Mouse (Mus musculus): ENCODE results near the gene Cacna2d3. TPM values are rescaled to one million over a fixed set of nuclear protein-coding genes. Genes with fewer than 3 reads are reported as not detected.

Gene Cacna2d3
- polyA plus RNA-seq, 1 experiment from 2014 or later, result 0.92 TPM

DNA sequence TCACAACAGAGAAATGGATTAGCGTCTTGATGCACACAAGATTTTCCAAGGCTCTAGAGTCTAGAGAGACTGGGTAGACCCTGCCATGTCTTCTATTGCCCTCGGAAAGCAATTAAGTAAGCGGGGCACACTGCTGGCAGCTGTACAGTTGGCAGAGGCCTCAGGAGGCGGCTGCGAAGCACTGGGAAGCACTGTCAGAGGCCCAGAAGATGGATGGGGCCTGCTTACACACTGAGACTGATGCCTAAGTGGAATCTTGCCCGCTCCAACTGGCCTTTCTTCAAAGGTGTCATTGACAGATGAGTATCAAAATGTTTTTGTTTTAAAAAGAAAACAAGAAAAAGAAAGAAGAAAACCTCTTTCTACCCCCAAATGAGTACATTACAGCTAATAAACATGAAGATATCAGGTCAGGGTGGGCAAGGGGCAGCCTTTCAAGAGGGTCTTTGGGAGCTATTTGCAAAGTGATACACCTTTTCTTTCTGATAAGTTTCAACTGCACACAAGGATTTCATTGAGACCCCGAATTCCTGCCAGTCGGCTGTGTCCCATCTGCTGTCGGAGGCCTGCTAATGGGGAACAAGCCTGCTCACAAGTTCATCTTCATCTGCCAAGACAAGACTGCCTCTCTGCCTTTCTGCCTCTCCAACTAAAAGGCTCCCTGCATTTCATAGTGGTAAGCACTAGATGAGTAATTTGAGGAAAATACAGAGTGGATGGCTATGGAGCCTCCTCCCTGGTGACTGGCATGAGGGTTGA, 680.9 kb downstream of the Cacna2d3 start:
- Histone ChIP-seq H3K4me2 (ENCODE audit: low read depth, low read length) (no peak overlapping the region), H3K27me3 (replicated peaks; ENCODE audit: control insufficient read depth, insufficient read depth, low read length) (no peaks in the 10 kb centered on the region)
- 70% methylated on average over 9 of the region's 9 CpGs for WGBS

DNA sequence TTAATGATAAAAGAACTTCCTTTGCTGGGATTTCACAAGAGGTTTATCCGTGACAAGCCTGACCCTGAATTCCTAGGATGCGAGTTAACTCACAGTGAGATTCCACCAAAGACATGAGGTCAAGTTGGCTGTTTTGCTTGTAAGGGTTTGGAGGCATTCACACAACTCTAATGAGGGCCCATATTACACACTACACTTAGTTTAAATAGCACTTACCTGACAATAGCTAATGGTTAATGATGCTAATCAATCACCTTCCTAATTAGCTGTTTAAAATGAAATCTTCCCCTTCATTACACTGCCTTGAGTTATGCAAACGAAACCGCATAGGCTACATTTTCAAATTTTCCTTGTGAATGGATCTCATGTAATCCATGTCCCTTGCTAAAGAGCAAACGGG, 683.4 kb downstream of the Cacna2d3 start:
- ATAC-seq, result no peak
- WGBS, result 76% methylated on average over 5 of the region's 5 CpGs
- no peak overlapping the region for H3K9ac ChIP-seq (ENCODE audit: low read depth, low read length)
- no peaks in the 10 kb centered on the region for H3K9me3 ChIP-seq (ENCODE audit: control insufficient read depth, low read length)
- H3K36me3 ChIP-seq (ENCODE audit: control insufficient read depth, insufficient read depth, low read length), result no peaks in the 10 kb centered on the region
- H3K4me1 ChIP-seq (ENCODE audit: control insufficient read depth, insufficient read depth, low read length), result no peaks in the 10 kb centered on the region
- H3K4me3 ChIP-seq (ENCODE audit: low read length), result no peak overlapping the region
- no peaks in the 10 kb centered on the region for H3K27me3 ChIP-seq (replicated peaks; ENCODE audit: control insufficient read depth, insufficient read depth, low read length)
- no peak overlapping the region for H3K27ac ChIP-seq (ENCODE audit: low read length)
- no peak overlapping the region for H3K4me2 ChIP-seq (ENCODE audit: low read depth, low read length)

More for the DNA sequence above, 680.9 kb downstream of the Cacna2d3 start:
- no peaks in the 10 kb centered on the region for H3K36me3 ChIP-seq (ENCODE audit: control insufficient read depth, insufficient read depth, low read length)
- H3K4me1 ChIP-seq (ENCODE audit: control insufficient read depth, insufficient read depth, low read length), result no peaks in the 10 kb centered on the region
- H3K27ac ChIP-seq (ENCODE audit: low read length), result no peak overlapping the region
- H3K4me3 ChIP-seq (ENCODE audit: low read length), result no peak overlapping the region
- no peak for ATAC-seq
- no peak overlapping the region for H3K9ac ChIP-seq (ENCODE audit: low read depth, low read length)
- H3K9me3 ChIP-seq (ENCODE audit: control insufficient read depth, low read length), result no peaks in the 10 kb centered on the region

DNA sequence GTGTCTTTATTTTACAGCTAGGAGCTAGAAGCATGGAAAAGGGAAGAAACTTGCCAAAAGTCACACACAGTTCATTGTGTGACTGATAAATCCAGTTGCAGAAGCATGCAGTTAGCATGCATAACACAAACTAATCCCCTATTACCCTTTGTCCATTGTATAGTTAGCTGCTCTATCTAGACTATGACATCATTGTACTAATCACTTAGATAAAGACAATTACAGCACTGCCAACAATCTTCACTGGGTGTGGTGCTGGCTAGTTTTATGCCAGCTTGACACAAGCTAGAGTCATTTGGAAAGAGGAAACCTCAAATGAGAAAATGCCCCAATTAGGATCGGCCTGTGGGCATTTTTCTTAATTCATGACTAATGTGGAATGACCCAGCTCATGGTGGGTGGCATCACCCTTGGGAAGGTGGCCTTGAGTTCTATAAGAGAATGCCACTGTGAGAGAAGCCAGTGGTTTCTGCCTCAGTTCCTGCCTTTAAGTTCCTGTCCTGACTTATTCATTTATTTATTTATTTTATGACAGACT, 689.7 kb downstream of the Cacna2d3 start:
- no peak overlapping the region for H3K9ac ChIP-seq (ENCODE audit: low read depth, low read length)
- H3K4me1 ChIP-seq (ENCODE audit: control insufficient read depth, insufficient read depth, low read length), result no peaks in the 10 kb centered on the region
- no peaks in the 10 kb centered on the region for H3K27me3 ChIP-seq (replicated peaks; ENCODE audit: control insufficient read depth, insufficient read depth, low read length)
- H3K4me2 ChIP-seq (ENCODE audit: low read depth, low read length), result no peak overlapping the region
- ATAC-seq, result peak; percentile 52
- H3K36me3 ChIP-seq (ENCODE audit: control insufficient read depth, insufficient read depth, low read length), result no peaks in the 10 kb centered on the region
- H3K27ac ChIP-seq (ENCODE audit: low read length), result no peak overlapping the region
- no peak overlapping the region for H3K4me3 ChIP-seq (ENCODE audit: low read length)
- no peaks in the 10 kb centered on the region for H3K9me3 ChIP-seq (ENCODE audit: control insufficient read depth, low read length)
- WGBS, result 77% methylated on average over 1 of the region's 1 CpGs

DNA sequence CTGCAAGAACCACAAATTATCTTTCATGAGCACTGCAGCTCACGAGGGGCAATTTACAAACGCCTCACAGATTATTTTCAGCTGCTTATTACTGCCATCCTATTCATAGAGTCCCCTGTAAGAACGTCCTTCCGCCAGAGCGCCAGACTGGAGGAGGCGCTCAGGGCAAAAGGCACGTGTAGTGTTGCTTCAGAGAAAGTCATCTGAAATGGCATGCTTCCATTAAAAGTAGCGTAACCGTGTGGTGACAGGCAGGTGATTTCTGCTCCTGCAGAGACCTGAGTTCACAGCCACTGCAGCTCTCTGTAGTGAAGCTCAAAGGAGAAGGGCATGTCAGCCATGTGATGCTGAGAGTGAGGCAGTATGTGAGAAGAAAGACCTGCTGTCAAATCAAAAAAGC, 691.1 kb downstream of the Cacna2d3 start:
- no peak for ATAC-seq
- no peak overlapping the region for H3K4me3 ChIP-seq (ENCODE audit: low read length)
- no peaks in the 10 kb centered on the region for H3K4me1 ChIP-seq (ENCODE audit: control insufficient read depth, insufficient read depth, low read length)
- H3K9me3 ChIP-seq (ENCODE audit: control insufficient read depth, low read length), result no peaks in the 10 kb centered on the region
- H3K9ac ChIP-seq (ENCODE audit: low read depth, low read length), result no peak overlapping the region
- H3K27me3 ChIP-seq (replicated peaks; ENCODE audit: control insufficient read depth, insufficient read depth, low read length), result no peaks in the 10 kb centered on the region
- H3K36me3 ChIP-seq (ENCODE audit: control insufficient read depth, insufficient read depth, low read length), result no peaks in the 10 kb centered on the region
- no peak overlapping the region for H3K4me2 ChIP-seq (ENCODE audit: low read depth, low read length)
- no peak overlapping the region for H3K27ac ChIP-seq (ENCODE audit: low read length)
- 68% methylated on average over 9 of the region's 9 CpGs for whole genome bisulfite sequencing

DNA sequence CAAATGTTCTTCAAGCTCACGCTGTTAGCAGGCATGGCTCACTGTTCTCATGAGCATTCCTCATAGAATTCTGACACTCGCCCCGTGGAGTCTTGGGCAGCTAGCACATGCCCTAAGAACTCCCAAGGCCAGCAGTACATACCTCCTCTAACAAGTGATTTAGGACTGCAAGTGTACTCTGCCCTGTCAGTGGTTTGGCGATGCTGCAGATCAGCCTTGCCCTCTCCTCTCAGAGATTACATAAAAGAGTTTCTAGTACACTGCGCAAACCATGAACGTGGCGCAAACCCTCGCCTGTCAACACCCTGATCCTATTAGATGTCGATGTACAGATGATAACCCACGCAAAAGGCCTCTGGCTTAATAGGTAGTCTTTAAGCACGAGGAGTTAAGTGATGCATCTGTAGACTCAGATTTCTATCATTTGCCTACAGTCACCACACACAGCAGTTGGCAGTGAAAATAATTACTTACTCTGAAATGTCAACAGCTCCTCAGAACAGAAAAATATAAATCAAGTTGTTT, 691.7 kb downstream of the Cacna2d3 start:
- no peaks in the 10 kb centered on the region for H3K4me1 ChIP-seq (ENCODE audit: control insufficient read depth, insufficient read depth, low read length)
- H3K36me3 ChIP-seq (ENCODE audit: control insufficient read depth, insufficient read depth, low read length), result no peaks in the 10 kb centered on the region
- WGBS, result 76% methylated on average over 11 of the region's 11 CpGs
- no peaks in the 10 kb centered on the region for H3K27me3 ChIP-seq (replicated peaks; ENCODE audit: control insufficient read depth, insufficient read depth, low read length)
- H3K27ac ChIP-seq (ENCODE audit: low read length), result no peak overlapping the region
- ATAC-seq, result no peak
- no peaks in the 10 kb centered on the region for H3K9me3 ChIP-seq (ENCODE audit: control insufficient read depth, low read length)
- no peak overlapping the region for H3K4me2 ChIP-seq (ENCODE audit: low read depth, low read length)
- no peak overlapping the region for H3K9ac ChIP-seq (ENCODE audit: low read depth, low read length)
- H3K4me3 ChIP-seq (ENCODE audit: low read length), result no peak overlapping the region

DNA sequence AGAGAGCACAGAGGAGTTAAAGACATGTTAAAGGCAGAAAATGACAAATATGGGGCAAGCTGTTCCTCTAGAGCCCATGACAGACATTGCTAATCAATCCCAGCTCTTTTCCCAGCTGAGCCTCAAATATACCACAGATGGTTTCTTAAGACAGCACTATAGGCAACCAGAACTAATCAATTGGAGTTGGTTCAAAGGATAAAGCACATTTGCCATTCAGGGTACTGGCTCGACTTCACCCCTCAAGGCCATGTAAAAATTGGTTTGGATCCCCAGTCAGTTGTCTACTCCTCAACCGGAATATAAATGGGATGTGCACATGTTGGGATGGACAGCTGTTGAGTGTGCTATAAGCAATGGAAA, 692.6 kb downstream of the Cacna2d3 start:
- no peaks in the 10 kb centered on the region for H3K27me3 ChIP-seq (replicated peaks; ENCODE audit: control insufficient read depth, insufficient read depth, low read length)
- WGBS, result 78% methylated on average over 2 of the region's 2 CpGs

DNA sequence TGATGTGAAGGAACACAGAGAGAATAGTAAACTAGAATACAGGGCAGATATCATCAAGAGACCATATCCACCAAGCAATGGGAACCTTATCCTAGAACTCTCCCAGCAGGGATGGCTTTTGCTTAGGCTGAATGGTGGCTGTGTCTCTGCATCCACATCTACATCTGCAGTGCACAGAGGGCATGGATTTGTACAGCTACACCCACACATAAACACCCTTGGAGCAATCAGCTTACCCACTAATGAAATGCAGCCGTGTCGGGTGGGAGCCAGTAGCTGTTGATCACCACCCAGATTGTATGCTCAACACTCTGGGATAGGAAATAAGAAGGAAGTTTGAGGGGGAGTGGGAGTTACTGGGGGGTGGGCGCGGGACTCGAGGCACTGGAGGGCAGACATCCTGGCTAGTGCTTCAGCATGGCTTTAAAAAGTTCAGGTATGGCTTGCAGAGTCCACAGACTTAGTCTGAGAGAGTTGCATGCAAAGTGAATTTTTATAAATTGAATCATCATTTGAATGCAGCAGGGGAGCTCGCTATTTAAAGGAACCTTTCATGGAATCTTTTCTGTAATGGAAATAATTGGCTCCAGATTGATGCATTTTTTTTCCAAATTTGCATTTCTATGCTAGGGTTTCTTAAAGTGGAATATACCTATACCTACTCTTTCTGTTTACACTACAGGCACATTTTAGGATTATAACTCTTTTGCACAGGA, 693.1 kb downstream of the Cacna2d3 start:
- whole genome bisulfite sequencing, result 81% methylated on average over 6 of the region's 6 CpGs
- H3K4me2 ChIP-seq (ENCODE audit: low read depth, low read length), result no peak overlapping the region
- ATAC-seq, result no peak
- H3K27ac ChIP-seq (ENCODE audit: low read length), result no peak overlapping the region
- H3K36me3 ChIP-seq (ENCODE audit: control insufficient read depth, insufficient read depth, low read length), result no peaks in the 10 kb centered on the region
- H3K27me3 ChIP-seq (replicated peaks; ENCODE audit: control insufficient read depth, insufficient read depth, low read length), result no peaks in the 10 kb centered on the region
- no peaks in the 10 kb centered on the region for H3K9me3 ChIP-seq (ENCODE audit: control insufficient read depth, low read length)
- H3K9ac ChIP-seq (ENCODE audit: low read depth, low read length), result no peak overlapping the region
- H3K4me3 ChIP-seq (ENCODE audit: low read length), result no peak overlapping the region
- H3K4me1 ChIP-seq (ENCODE audit: control insufficient read depth, insufficient read depth, low read length), result no peaks in the 10 kb centered on the region

More for the DNA sequence above, 692.6 kb downstream of the Cacna2d3 start:
- no peaks in the 10 kb centered on the region for H3K9me3 ChIP-seq (ENCODE audit: control insufficient read depth, low read length)
- no peaks in the 10 kb centered on the region for H3K36me3 ChIP-seq (ENCODE audit: control insufficient read depth, insufficient read depth, low read length)
- H3K9ac ChIP-seq (ENCODE audit: low read depth, low read length), result no peak overlapping the region
- no peak overlapping the region for H3K4me3 ChIP-seq (ENCODE audit: low read length)
- H3K4me2 ChIP-seq (ENCODE audit: low read depth, low read length), result no peak overlapping the region
- no peak overlapping the region for H3K27ac ChIP-seq (ENCODE audit: low read length)
- H3K4me1 ChIP-seq (ENCODE audit: control insufficient read depth, insufficient read depth, low read length), result no peaks in the 10 kb centered on the region
- no peak for ATAC-seq

DNA sequence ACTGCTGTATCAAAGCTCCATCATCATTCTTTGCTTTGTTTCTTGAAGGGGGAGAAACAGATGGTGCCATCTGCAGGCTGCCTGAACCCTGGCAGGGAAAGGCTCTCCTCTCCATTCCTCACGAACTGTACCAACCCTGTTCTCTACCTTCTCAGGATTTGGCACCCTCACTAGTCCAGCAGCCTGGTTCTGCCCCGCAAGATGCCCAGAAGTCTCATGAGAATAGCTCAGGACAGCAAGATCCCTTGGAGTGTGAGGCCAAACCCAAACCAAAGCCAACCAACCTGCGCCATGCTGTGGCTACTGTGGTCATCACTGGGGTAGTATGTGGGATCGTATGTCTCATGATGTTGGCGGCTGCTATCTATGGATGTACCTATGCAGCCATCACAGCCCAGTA, 694.4 kb downstream of the Cacna2d3 start:
- H3K9me3 ChIP-seq (ENCODE audit: control insufficient read depth, low read length), result no peaks in the 10 kb centered on the region
- H3K4me2 ChIP-seq (ENCODE audit: low read depth, low read length), result no peak overlapping the region
- H3K4me3 ChIP-seq (ENCODE audit: low read length), result no peak overlapping the region
- no peaks in the 10 kb centered on the region for H3K36me3 ChIP-seq (ENCODE audit: control insufficient read depth, insufficient read depth, low read length)
- no peak overlapping the region for H3K27ac ChIP-seq (ENCODE audit: low read length)
- ATAC-seq, result no peak
- H3K27me3 ChIP-seq (replicated peaks; ENCODE audit: control insufficient read depth, insufficient read depth, low read length), result no peaks in the 10 kb centered on the region
- 85% methylated on average over 5 of the region's 5 CpGs for WGBS
- H3K4me1 ChIP-seq (ENCODE audit: control insufficient read depth, insufficient read depth, low read length), result no peaks in the 10 kb centered on the region
- H3K9ac ChIP-seq (ENCODE audit: low read depth, low read length), result no peak overlapping the region

DNA sequence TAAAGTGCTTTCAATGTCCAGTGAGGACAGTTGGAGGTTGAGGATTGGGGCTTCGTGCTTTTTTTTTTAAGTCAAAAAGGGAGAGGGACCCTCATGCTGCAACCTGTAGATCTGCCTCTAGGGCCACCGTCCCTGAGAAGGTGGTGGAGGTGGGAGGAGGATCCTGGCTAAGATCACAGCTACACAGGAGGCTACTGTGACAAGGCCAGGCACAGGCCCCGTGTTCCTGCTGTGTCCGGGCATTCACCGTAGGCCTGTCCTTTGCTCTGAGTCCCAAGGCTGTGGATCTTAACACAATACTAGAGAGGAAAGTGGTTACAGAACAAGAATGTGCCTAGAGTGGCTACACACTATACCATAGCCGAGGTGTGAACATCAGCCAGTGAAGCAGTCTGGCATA, 696.3 kb downstream of the Cacna2d3 start:
- no peaks in the 10 kb centered on the region for H3K4me1 ChIP-seq (ENCODE audit: control insufficient read depth, insufficient read depth, low read length)

More for the DNA sequence above, 696.3 kb downstream of the Cacna2d3 start:
- no peak overlapping the region for H3K27ac ChIP-seq (ENCODE audit: low read length)
- no peak for ATAC-seq
- no peaks in the 10 kb centered on the region for H3K36me3 ChIP-seq (ENCODE audit: control insufficient read depth, insufficient read depth, low read length)
- no peak overlapping the region for H3K4me2 ChIP-seq (ENCODE audit: low read depth, low read length)
- no peaks in the 10 kb centered on the region for H3K27me3 ChIP-seq (replicated peaks; ENCODE audit: control insufficient read depth, insufficient read depth, low read length)
- H3K9ac ChIP-seq (ENCODE audit: low read depth, low read length), result no peak overlapping the region
- no peaks in the 10 kb centered on the region for H3K9me3 ChIP-seq (ENCODE audit: control insufficient read depth, low read length)
- no peak overlapping the region for H3K4me3 ChIP-seq (ENCODE audit: low read length)
- 83% methylated on average over 6 of the region's 6 CpGs for WGBS

Measured in intestine, embryonic 16.5 days (tissue).